Mouse (Mus musculus) midbrain, embryonic 14.5 days (tissue): ENCODE measurements around the gene Bnc1. TPM values are rescaled to one million over a fixed set of nuclear protein-coding genes. Genes with fewer than 3 reads are reported as not detected.

ENCODE experiments used
- ATAC-seq: fragments of 200-750 bp; cut with Nextera tagmentation; 2 replicates; pipeline ENCODE4 v1.8.0; 2017; ENCODE audit warnings: moderate number of reproducible peaks, moderate library complexity; ENCODE audit not compliant: low FRiP score, low TSS enrichment
- DNase-seq: peaks from one replicate; pipeline ENCODE4 v3.0.0-alpha.2; 2015
- H3K27ac ChIP-seq: fragments of 300-500 bp; sonication (generic); replicated peaks from 2 replicates; pipeline ENCODE4 v1.5.1; 2014; ENCODE audit warnings: mild to moderate bottlenecking, low read depth, low read length, moderate library complexity
- H3K27me3 ChIP-seq: fragments of 300-500 bp; sonication (generic); 2 replicates; pipeline ENCODE4 v1.6.1; 2014; ENCODE audit warnings: low read length, control low read depth, mixed read lengths; ENCODE audit not compliant: control insufficient read depth, insufficient read depth
- H3K36me3 ChIP-seq: fragments of 300-500 bp; sonication (generic); 2 replicates; pipeline ENCODE4 v1.6.1; 2014; ENCODE audit warnings: low read length, control low read depth; ENCODE audit not compliant: control insufficient read depth, insufficient read depth
- H3K4me1 ChIP-seq: fragments of 300-500 bp; sonication (generic); 2 replicates; pipeline ENCODE4 v1.6.1; 2014; ENCODE audit warnings: mild to moderate bottlenecking, antibody characterized with exemption, low read length, control low read depth; ENCODE audit not compliant: control insufficient read depth, insufficient read depth
- H3K4me2 ChIP-seq: fragments of 300-500 bp; sonication (generic); 2 replicates; pipeline ENCODE4 v1.6.1; 2014; ENCODE audit warnings: mild to moderate bottlenecking, low read length, moderate library complexity
- H3K4me3 ChIP-seq: fragments of 300-500 bp; sonication (generic); replicated peaks from 2 replicates; pipeline ENCODE4 v1.5.1; 2014; ENCODE audit warnings: low read depth, low read length
- H3K9ac ChIP-seq: fragments of 300-500 bp; sonication (generic); replicated peaks from 2 replicates; pipeline ENCODE4 v1.6.1; 2014; ENCODE audit warnings: mild to moderate bottlenecking, low read length, moderate library complexity
- H3K9me3 ChIP-seq: fragments of 300-500 bp; sonication (generic); 2 replicates; pipeline ENCODE4 v1.6.1; 2016; ENCODE audit warnings: low read length, control low read depth, mixed read lengths; ENCODE audit not compliant: control insufficient read depth
- WGBS: fragments of 180-500 bp; shearing (Covaris S2); extraction: QIAGEN DNeasy Blood & Tissue Kit; methylation state at CpG from one replicate; pipeline ENCODE4 v1.1.7; 2014; 5-methylcytosine and 5-hydroxymethylcytosine counted together
- polyA plus RNA-seq: library from polyadenylated mRNA; unstranded; fragments of >200 nt; fragmentation: Nextera tagmentation; extraction: Ambion mirVana; gene quantifications from 2 replicates; pipeline ENCODE4 v1.2.1, GENCODE M21; 2014

Gene Bnc1
- polyA plus RNA-seq, 1 experiment from 2014 or later = 0.30 TPM

DNA sequence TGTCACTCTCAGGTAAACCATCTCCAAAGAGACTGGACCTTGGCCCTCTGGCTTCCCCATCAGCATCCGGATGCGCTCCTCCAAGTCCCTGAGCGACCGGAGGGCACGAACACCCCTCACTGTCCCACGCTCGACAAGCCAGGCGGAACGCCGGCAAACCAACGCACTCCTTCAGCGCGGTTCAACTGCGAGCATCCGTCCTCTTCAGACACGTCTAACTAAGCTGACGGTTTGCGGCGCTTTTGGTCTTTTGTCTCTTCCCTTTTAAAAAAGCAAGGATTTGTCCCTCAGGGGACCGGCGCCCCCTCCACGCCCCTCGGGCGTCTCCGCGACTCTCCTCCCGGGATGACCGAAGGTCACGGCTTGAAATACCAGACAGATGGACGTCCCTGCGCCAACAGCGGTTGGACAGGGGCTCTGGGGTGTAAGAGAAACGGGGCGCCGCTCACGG, 456 bp downstream of the Bnc1 start:
- Histone ChIP-seq H3K27me3 (peaks cover 62% of the 10 kb centered on the region), H3K9ac (peak overlapping the region; percentile 40), H3K36me3 (no peaks in the 10 kb centered on the region), H3K4me2 (peak overlapping the region; percentile 90), H3K4me1 (peaks cover 3% of the 10 kb centered on the region; the same call in 1 of the 2 replicates), H3K9me3 (no peaks in the 10 kb centered on the region), H3K4me3 (peak overlapping the region; percentile 45), H3K27ac (no peak overlapping the region)
- DNase-seq (peak; percentile 63), ATAC-seq (no peak)
- WGBS = under 1% methylated on average over 36 of the region's 36 CpGs

DNA sequence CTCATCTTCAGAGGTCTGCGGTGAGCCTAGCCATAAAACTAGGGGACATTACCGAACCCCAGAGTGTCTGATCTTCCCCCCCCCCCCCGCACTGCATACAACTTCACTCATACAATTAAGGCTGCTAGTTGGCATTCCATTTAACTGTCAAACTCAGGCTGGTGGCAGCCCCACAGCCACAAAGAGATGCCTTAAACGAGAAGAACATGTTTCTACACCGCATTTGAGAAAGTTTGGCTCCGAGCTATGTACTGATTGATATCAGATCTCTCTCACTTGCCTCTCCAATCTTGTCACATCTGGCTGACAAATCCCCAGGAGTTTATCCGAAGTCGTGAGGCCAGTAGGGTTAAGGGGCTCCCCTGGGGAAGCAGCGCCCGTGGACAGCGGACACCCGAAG, 976 bp downstream of the Bnc1 start:
- peaks cover 62% of the 10 kb centered on the region for H3K27me3 ChIP-seq
- ATAC-seq (no peak), DNase-seq (no peak)
- peaks cover 3% of the 10 kb centered on the region; the same call in 1 of the 2 replicates for H3K4me1 ChIP-seq
- WGBS = 3% methylated on average over 12 of the region's 12 CpGs
- H3K9me3 ChIP-seq = no peaks in the 10 kb centered on the region
- H3K9ac ChIP-seq = no peak overlapping the region
- H3K4me3 ChIP-seq = no peak overlapping the region
- H3K36me3 ChIP-seq = no peaks in the 10 kb centered on the region
- peak overlapping the region; percentile 90 for H3K4me2 ChIP-seq
- H3K27ac ChIP-seq = no peak overlapping the region

DNA sequence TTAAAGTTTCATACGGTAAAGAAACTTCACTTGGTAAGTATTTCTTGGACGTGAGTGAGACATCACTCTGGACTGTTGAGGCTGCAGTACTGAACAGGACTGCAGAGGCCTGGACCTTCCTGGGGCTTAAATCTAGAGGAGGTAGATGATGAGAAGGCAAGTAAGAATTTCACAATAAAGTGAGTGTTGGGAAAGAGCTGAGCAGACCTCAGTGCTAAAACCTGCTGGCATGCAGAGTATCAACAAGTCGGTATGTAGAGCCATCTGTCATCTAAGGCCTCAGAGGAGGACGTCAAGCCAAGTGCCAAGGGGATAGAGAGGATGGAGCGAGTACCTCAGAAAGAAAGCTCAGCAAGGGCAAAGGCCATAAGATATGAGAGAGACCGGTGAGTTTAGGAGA, 8.4 kb downstream of the Bnc1 start:
- H3K27ac ChIP-seq = no peak overlapping the region
- ATAC-seq (no peak), DNase-seq (no peak)
- no peak overlapping the region for H3K9ac ChIP-seq
- no peaks in the 10 kb centered on the region for H3K36me3 ChIP-seq
- H3K4me2 ChIP-seq = no peak overlapping the region
- no peak overlapping the region for H3K4me3 ChIP-seq
- WGBS = 90% methylated on average over 6 of the region's 6 CpGs
- H3K9me3 ChIP-seq = no peaks in the 10 kb centered on the region
- no peaks in the 10 kb centered on the region for H3K4me1 ChIP-seq
- H3K27me3 ChIP-seq = peaks cover 2% of the 10 kb centered on the region; the same call in 1 of the 2 replicates

DNA sequence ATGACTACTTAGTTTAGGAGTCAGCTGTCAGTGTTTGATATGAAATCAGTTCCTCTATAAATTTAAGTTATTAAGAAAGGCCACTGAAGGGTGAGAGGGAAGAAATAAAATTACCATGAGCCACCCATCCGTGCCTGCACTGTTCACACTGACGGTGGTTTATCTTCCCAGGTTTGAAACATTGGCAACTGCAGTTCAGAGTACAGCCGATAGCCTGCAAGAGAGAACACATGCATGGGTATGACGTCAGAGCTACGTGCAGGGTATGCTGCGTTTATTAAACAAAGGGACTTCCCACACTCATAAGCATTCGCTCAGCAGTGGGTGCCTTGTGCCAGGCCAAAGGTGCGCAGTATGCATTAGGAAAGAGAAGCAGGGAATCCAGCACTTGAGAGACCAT, 13.8 kb downstream of the Bnc1 start:
- Histone ChIP-seq H3K9me3 (no peaks in the 10 kb centered on the region), H3K9ac (no peak overlapping the region), H3K4me3 (no peak overlapping the region), H3K27me3 (no peaks in the 10 kb centered on the region), H3K27ac (no peak overlapping the region), H3K4me1 (no peaks in the 10 kb centered on the region), H3K36me3 (no peaks in the 10 kb centered on the region), H3K4me2 (no peak overlapping the region)
- WGBS = 79% methylated on average over 8 of the region's 8 CpGs
- no peak for DNase-seq
- no peak for ATAC-seq

DNA sequence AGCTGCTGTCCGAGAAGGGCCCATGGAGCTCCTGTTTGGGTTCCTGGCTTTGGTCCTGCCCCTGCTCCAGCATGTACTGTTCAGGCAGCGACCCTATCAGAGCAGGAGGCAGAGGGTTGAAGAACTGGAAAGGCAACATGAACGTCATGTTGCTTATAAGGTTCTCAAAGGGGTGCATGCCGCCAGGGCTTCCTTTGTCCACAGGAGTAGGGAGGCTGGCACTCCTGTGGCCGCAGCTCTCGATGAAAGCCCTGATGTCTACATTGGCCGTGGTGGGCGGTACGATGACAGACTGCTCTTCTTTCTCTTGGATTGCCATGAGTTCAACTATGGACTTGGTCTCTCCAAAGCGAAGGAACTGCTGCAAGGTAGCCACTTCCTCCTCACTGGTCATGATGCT, 17.5 kb downstream of the Bnc1 start:
- Histone ChIP-seq H3K36me3 (no peaks in the 10 kb centered on the region), H3K4me2 (no peak overlapping the region), H3K4me3 (no peak overlapping the region), H3K27ac (no peak overlapping the region), H3K27me3 (no peaks in the 10 kb centered on the region), H3K4me1 (no peaks in the 10 kb centered on the region), H3K9me3 (no peaks in the 10 kb centered on the region), H3K9ac (no peak overlapping the region)
- WGBS = 94% methylated on average over 10 of the region's 10 CpGs
- DNase-seq (no peak), ATAC-seq (no peak)

DNA sequence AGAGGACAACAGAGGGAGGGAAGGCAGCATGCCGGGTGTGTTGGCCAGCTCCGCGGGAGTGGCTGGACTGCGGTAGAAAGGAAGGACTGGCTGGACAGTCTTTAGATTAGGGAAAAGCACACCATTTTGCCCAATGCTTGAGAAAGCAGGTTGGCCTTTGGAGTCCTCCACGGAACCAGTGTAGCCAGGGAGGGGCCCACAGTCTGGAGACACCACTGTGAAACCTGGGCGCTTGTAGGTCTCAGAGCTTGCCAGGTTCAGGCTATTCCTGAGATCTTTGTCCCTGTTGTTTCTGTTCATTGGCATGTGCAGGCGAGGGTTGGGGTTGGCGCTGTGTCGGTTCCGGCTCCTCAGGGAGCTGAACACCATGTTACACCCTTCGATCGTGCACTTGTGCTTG, 18.2 kb downstream of the Bnc1 start:
- Histone ChIP-seq H3K27ac (no peak overlapping the region), H3K27me3 (no peaks in the 10 kb centered on the region), H3K36me3 (no peaks in the 10 kb centered on the region), H3K9me3 (no peaks in the 10 kb centered on the region), H3K9ac (no peak overlapping the region), H3K4me1 (no peaks in the 10 kb centered on the region), H3K4me2 (no peak overlapping the region), H3K4me3 (no peak overlapping the region)
- 95% methylated on average over 12 of the region's 12 CpGs for WGBS
- ATAC-seq (no peak), DNase-seq (no peak)

DNA sequence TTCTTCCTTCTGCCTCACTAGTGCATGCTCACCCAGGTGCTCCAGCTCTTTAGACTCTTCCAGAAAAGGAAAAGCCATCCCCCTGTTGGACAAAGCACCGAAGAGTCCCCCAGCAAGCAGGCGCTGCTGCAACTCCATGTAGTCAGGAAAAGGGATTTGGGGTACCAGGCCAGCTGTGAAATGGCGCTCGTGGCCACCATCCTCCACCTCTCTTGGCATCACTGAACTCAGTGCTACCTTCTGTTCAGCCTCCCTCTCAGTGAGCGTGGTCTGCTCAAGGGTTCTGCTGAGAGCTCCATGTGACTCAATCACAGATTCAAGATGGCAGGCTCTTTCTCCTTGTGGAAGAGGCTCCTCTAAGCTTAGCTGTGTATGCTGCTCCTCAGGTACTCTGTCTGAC, 18.8 kb downstream of the Bnc1 start:
- WGBS = 94% methylated on average over 5 of the region's 5 CpGs
- ATAC-seq = no peak

DNA sequence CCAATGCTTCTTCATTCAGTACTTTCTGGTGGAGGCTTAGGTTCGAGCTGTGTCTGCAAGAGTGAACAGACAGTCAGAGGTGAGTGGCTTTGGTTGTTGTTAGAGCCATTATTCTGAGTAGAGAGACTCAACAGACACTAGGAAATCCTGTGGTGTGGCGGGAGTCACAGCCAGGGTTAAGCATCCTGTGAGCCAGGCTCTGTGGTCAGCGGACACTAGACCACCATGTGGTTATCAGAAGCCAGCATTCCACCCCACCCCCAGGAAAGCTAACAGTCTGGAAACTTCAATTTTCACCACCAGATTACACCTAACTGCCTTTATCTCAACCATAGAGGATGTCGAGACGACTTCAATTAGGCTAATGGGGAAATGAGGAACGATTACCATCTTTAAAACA, 23.1 kb downstream of the Bnc1 start:
- no peaks in the 10 kb centered on the region for H3K27me3 ChIP-seq

More for the DNA sequence above, 18.8 kb downstream of the Bnc1 start:
- Histone ChIP-seq H3K27me3 (no peaks in the 10 kb centered on the region), H3K27ac (no peak overlapping the region), H3K9me3 (no peaks in the 10 kb centered on the region), H3K4me3 (no peak overlapping the region), H3K4me2 (no peak overlapping the region), H3K9ac (no peak overlapping the region), H3K36me3 (no peaks in the 10 kb centered on the region), H3K4me1 (no peaks in the 10 kb centered on the region)
- no peak for DNase-seq

DNA sequence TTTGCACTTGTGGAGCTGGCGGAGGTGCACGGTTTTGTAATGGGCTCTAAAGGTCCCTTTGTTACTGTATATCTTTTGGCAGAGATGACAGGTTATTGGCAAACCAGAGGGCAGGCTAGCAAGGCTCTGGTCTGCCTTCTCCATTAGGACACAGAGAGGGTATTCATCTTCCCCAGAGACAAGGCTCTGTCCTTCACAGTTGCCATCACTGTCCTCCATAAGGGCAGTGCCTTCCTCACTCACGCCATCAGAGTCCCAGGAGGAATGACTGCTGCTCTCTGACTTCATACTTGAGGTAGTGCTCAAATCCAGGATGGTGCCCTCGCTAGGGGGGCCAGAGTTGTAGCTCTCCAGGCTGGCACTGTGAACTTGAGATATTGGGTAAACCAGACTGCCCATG, 23.6 kb downstream of the Bnc1 start:
- no peak overlapping the region for H3K4me2 ChIP-seq
- H3K27me3 ChIP-seq = no peaks in the 10 kb centered on the region
- no peak overlapping the region for H3K9ac ChIP-seq
- no peak overlapping the region for H3K4me3 ChIP-seq
- ATAC-seq (no peak), DNase-seq (no peak)
- H3K27ac ChIP-seq = no peak overlapping the region
- H3K4me1 ChIP-seq = no peaks in the 10 kb centered on the region
- WGBS = 86% methylated on average over 4 of the region's 4 CpGs
- H3K9me3 ChIP-seq = no peaks in the 10 kb centered on the region
- no peaks in the 10 kb centered on the region for H3K36me3 ChIP-seq

More for the DNA sequence above, 23.1 kb downstream of the Bnc1 start:
- Histone ChIP-seq H3K4me1 (no peaks in the 10 kb centered on the region), H3K9ac (no peak overlapping the region), H3K4me2 (no peak overlapping the region), H3K9me3 (no peaks in the 10 kb centered on the region), H3K36me3 (no peaks in the 10 kb centered on the region), H3K27ac (no peak overlapping the region), H3K4me3 (no peak overlapping the region)
- ATAC-seq = no peak
- no peak for DNase-seq
- WGBS = 83% methylated on average over 6 of the region's 6 CpGs
